Mouse (Mus musculus): Measurements from ENCODE around the gene Pp2d1. TPM values are rescaled to one million over a fixed set of nuclear protein-coding genes. Genes with fewer than 3 reads are reported as not detected.

The Pp2d1 gene
- polyA plus RNA-seq (2012; rRNA removed; ENCODE audit: low replicate concordance), result not detected in 2 replicates

DNA sequence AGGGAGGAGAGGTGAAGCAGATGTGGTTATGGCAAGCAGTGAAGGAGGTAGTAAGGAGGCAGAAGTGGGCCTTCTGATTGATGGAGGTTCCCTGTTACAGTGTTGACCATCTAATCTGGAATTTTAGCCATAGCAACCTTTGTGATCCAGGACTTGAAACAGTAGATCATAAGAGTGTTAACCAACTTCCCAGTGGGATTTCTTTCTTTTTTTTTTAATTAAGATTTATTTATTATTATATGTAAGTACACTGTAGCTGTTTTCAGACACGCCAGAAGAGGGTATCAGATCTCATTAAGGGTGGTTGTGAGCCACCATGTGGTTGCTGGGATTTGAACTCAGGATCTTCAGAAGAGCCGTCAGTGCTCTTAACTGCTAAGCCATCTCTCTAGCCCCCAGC lies at the start of gene Pp2d1:
Pp2d1 (minus strand) TSS at position 101 of the 400 bp plus-strand sequence.

GRCm38 (mm10) chr17:53566161-53566918 lies 27.1 kb upstream of the Pp2d1 start, which contains the start of gene Kat2b:
TSS of gene Kat2b (plus strand) at chr17:53566861.

GRCm38 (mm10) chr17:53478858-53479603 lies 60.2 kb downstream of the Pp2d1 start, which contains the start of gene Rab5a:
TSS of gene Rab5a (plus strand) at chr17:53479234.

DNA sequence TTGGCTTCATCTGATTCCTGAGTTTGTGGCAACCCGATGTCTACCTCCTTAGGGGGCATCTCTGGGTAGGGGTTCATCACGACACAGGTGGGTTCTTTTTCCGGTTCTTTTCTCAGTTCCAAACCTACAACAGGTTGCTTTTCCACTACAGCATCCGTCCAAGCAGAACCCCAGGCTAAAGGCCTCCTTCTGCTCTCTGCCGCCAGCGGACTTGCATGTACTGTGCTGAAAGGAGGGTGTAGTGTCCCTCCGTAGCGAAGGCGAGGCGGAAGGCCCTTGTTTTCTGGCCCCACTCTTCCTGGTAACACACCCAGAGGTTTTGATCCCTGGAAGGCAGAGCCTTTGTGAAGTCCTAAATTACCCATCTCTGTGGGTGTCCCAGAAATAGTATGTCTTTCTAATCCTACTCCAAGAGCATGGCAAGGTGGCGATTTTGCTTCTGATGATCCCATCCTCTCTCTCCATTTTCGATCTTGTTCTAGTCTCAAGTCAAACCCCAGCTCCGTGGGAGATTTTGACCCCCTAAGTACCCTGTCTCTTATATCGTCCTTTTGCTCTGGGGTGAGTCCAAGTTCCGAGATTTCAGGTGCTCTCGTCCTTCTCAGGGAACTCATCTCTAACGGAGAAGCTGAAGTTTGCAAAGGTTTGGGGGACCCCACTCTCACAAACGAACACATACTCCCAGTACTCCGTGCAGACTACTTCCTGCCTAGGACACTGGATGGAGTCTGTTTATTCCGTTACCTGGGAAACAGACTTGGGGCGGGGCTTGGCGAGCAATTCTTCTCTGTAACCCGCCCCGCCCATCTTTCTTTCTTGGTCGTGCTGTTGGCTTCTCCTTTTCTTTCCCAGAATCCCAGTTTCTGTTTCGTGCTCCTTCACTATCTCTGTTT lies 76.4 kb downstream of the Pp2d1 start, which contains the start of gene Efhb:
Efhb (minus strand) TSS at position 719 of the 893 bp plus-strand sequence.

Other genes with a start within 250 kb of the Pp2d1 start
- gene Efhb, start 76.1 kb downstream of the Pp2d1 start, polyA plus RNA-seq (2012; rRNA removed; ENCODE audit: low replicate concordance), result 0.02 and 0.04 TPM in 2 replicates
- gene Rab5a, start 60.2 kb downstream of the Pp2d1 start, polyA plus RNA-seq (2012; rRNA removed; ENCODE audit: low replicate concordance), result 1.2 and 1.4 TPM in 2 replicates
- 5.6 and 6.2 TPM in 2 replicates for gene Kat2b, start 27.4 kb upstream of the Pp2d1 start, polyA plus RNA-seq (2012; rRNA removed; ENCODE audit: low replicate concordance)
- gene Sgo1, start 149.9 kb upstream of the Pp2d1 start, polyA plus RNA-seq (2012; rRNA removed; ENCODE audit: low replicate concordance), result 0.18 and 0.20 TPM in 2 replicates

Measured in duodenum, adult 2 months (tissue).